Mouse (Mus musculus) limb, embryonic 12.5 days (tissue): ENCODE measurements around the gene Jmjd1c. TPM values are rescaled to one million over a fixed set of nuclear protein-coding genes. Genes with fewer than 3 reads are reported as not detected.
A peak's percentile ranks its signal among the peaks of the same experiment; 100 is the strongest.

Source experiments
- ATAC-seq: fragments of 200-750 bp; cut with Nextera tagmentation; 2 replicates; pipeline ENCODE4 v1.8.0; 2017; ENCODE audit warnings: low read depth, moderate TSS enrichment; ENCODE audit not compliant: insufficient number of reproducible peaks, insufficient read depth, low FRiP score, low TSS enrichment
- H3K27ac ChIP-seq: fragments of 300-500 bp; sonication (generic); 2 replicates; pipeline ENCODE4 v1.5.1; 2016; ENCODE audit warnings: mild to moderate bottlenecking, moderate library complexity
- H3K27me3 ChIP-seq: fragments of 300-500 bp; sonication (generic); 2 replicates; pipeline ENCODE4 v1.6.1; 2016; ENCODE audit warnings: mild to moderate bottlenecking, moderate library complexity
- H3K36me3 ChIP-seq: fragments of 300-500 bp; sonication (generic); 2 replicates; pipeline ENCODE4 v1.6.1; 2016; ENCODE audit warnings: mild to moderate bottlenecking, moderate library complexity
- H3K4me1 ChIP-seq: fragments of 300-500 bp; sonication (generic); replicated peaks from 2 replicates; pipeline ENCODE4 v1.6.1; 2016
- H3K4me2 ChIP-seq: fragments of 300-500 bp; sonication (generic); 2 replicates; pipeline ENCODE4 v1.6.1; 2016; ENCODE audit warnings: mild to moderate bottlenecking, moderate library complexity
- H3K4me3 ChIP-seq: fragments of 300-500 bp; sonication (generic); replicated peaks from 2 replicates; pipeline ENCODE4 v1.5.1; 2016; ENCODE audit warnings: mild to moderate bottlenecking
- H3K9ac ChIP-seq: fragments of 300-500 bp; sonication (generic); replicated peaks from 2 replicates; pipeline ENCODE4 v1.6.1; 2016; ENCODE audit warnings: mild to moderate bottlenecking, moderate library complexity
- H3K9me3 ChIP-seq: fragments of 300-500 bp; sonication (generic); 2 replicates; pipeline ENCODE4 v1.6.1; 2016; ENCODE audit warnings: mild to moderate bottlenecking, moderate library complexity
- WGBS: fragments of 180-500 bp; shearing (Covaris S2); methylation state at CpG from one replicate; pipeline ENCODE4 v1.1.7; 2016; 5-methylcytosine and 5-hydroxymethylcytosine counted together
- polyA plus RNA-seq: library from polyadenylated mRNA; unstranded; fragments of >200 nt; fragmentation: Nextera tagmentation; extraction: Ambion mirVana; gene quantifications from 2 replicates; pipeline ENCODE4 v1.2.1, GENCODE M21; 2016

Jmjd1c gene
- polyA plus RNA-seq, 1 experiment from 2014 or later: 47.5 TPM

- Histone ChIP-seq H3K27ac (no peak overlapping the region), H3K27me3 (no peaks in the 10 kb centered on the region), H3K9me3 (no peaks in the 10 kb centered on the region), H3K4me2 (no peak overlapping the region), H3K9ac (no peak overlapping the region), H3K4me1 (peaks cover 25% of the 10 kb centered on the region), H3K36me3 (no peaks in the 10 kb centered on the region), H3K4me3 (no peak overlapping the region)
- no peak for ATAC-seq
- WGBS: 86% methylated on average over 7 of the region's 7 CpGs
Measured at GRCm38 (mm10) chr10:67094922-67095321, 1.0 kb upstream of the Jmjd1c start.

- peak; percentile 64 for ATAC-seq
- 1% methylated on average over 89 of the region's 97 CpGs for WGBS
- Histone ChIP-seq H3K4me1 (peaks cover 30% of the 10 kb centered on the region), H3K27me3 (0 out of 2 replicates have a peak, but pooled peaks cover 2% of the 10 kb centered on the region), H3K27ac (peak within 1 kb of the TSS; percentile 98), H3K36me3 (no peaks in the 10 kb centered on the region), H3K9me3 (no peaks in the 10 kb centered on the region), H3K4me3 (peak within 1 kb of the TSS; percentile 89), H3K9ac (peak within 1 kb of the TSS; percentile 97), H3K4me2 (peak within 1 kb of the TSS; percentile 82)
Measured at GRCm38 (mm10) chr10:67096621-67097436, 904 bp downstream of the Jmjd1c start, which contains the start of gene Reep3. Reep3 (minus strand) TSS chr10:67096945.

GRCm38 (mm10) chr10:67097437-67098150 lies 1.7 kb downstream of the Jmjd1c start:
- Histone ChIP-seq H3K27ac (peak overlapping the region; percentile 98), H3K9ac (peak overlapping the region; percentile 97), H3K9me3 (no peaks in the 10 kb centered on the region), H3K4me3 (peak overlapping the region; percentile 89), H3K4me2 (peak overlapping the region; percentile 82), H3K36me3 (no peaks in the 10 kb centered on the region), H3K4me1 (peaks cover 38% of the 10 kb centered on the region), H3K27me3 (0 out of 2 replicates have a peak, but pooled peaks cover 2% of the 10 kb centered on the region)
- 2% methylated on average over 15 of the region's 15 CpGs for WGBS
- no peak for ATAC-seq

- H3K27ac ChIP-seq: no peak overlapping the region
- H3K27me3 ChIP-seq: 0 out of 2 replicates have a peak, but pooled peaks cover 2% of the 10 kb centered on the region
- peak overlapping the region; percentile 89 for H3K4me3 ChIP-seq
- 15% methylated on average over 7 of the region's 7 CpGs for WGBS
- H3K4me1 ChIP-seq: peaks cover 47% of the 10 kb centered on the region
- peak overlapping the region; percentile 82 for H3K4me2 ChIP-seq
- H3K9ac ChIP-seq: 0 out of 2 replicates have a peak overlapping the region, but pooled peaks have one; percentile 28
- no peaks in the 10 kb centered on the region for H3K9me3 ChIP-seq
- H3K36me3 ChIP-seq: no peaks in the 10 kb centered on the region
- ATAC-seq: no peak
Measured at GRCm38 (mm10) chr10:67098408-67099050, 2.6 kb downstream of the Jmjd1c start.

- Histone ChIP-seq H3K4me1 (peaks cover 55% of the 10 kb centered on the region), H3K4me2 (peak overlapping the region; percentile 82), H3K9me3 (no peaks in the 10 kb centered on the region), H3K27me3 (0 out of 2 replicates have a peak, but pooled peaks cover 2% of the 10 kb centered on the region), H3K36me3 (no peaks in the 10 kb centered on the region), H3K4me3 (no peak overlapping the region), H3K27ac (no peak overlapping the region), H3K9ac (no peak overlapping the region)
- ATAC-seq: no peak
- WGBS: 62% methylated on average over 13 of the region's 13 CpGs
Measured at GRCm38 (mm10) chr10:67099183-67099929, 3.4 kb downstream of the Jmjd1c start.

GRCm38 (mm10) chr10:67100011-67100661 lies 4.2 kb downstream of the Jmjd1c start:
- no peak for ATAC-seq
- Histone ChIP-seq H3K36me3 (no peaks in the 10 kb centered on the region), H3K9ac (no peak overlapping the region), H3K27ac (no peak overlapping the region), H3K9me3 (no peaks in the 10 kb centered on the region), H3K4me2 (no peak overlapping the region), H3K4me1 (peaks cover 63% of the 10 kb centered on the region), H3K27me3 (0 out of 2 replicates have a peak, but pooled peaks cover 2% of the 10 kb centered on the region), H3K4me3 (no peak overlapping the region)
- 58% methylated on average over 7 of the region's 7 CpGs for WGBS

- H3K9me3 ChIP-seq: no peaks in the 10 kb centered on the region
- no peak overlapping the region for H3K4me2 ChIP-seq
- H3K36me3 ChIP-seq: no peaks in the 10 kb centered on the region
- no peak overlapping the region for H3K4me3 ChIP-seq
- 0 out of 2 replicates have a peak, but pooled peaks cover 2% of the 10 kb centered on the region for H3K27me3 ChIP-seq
- no peak overlapping the region for H3K9ac ChIP-seq
- H3K4me1 ChIP-seq: peaks cover 68% of the 10 kb centered on the region
- 70% methylated on average over 9 of the region's 9 CpGs for WGBS
- ATAC-seq: no peak
- no peak overlapping the region for H3K27ac ChIP-seq
Measured at GRCm38 (mm10) chr10:67100831-67101251, 4.9 kb downstream of the Jmjd1c start.

GRCm38 (mm10) chr10:67104543-67104942 lies 8.6 kb downstream of the Jmjd1c start:
- Histone ChIP-seq H3K4me1 (peaks cover 48% of the 10 kb centered on the region), H3K27ac (no peak overlapping the region)
- no peak for ATAC-seq

GRCm38 (mm10) chr10:67105331-67106217 lies 9.6 kb downstream of the Jmjd1c start:
- 79% methylated on average over 19 of the region's 19 CpGs for WGBS
- no peaks in the 10 kb centered on the region for H3K36me3 ChIP-seq
- H3K9me3 ChIP-seq: no peaks in the 10 kb centered on the region
- no peak overlapping the region for H3K9ac ChIP-seq
- H3K27me3 ChIP-seq: 0 out of 2 replicates have a peak, but pooled peaks cover 2% of the 10 kb centered on the region
- H3K4me3 ChIP-seq: no peak overlapping the region
- no peak overlapping the region for H3K27ac ChIP-seq
- H3K4me1 ChIP-seq: peaks cover 46% of the 10 kb centered on the region
- no peak for ATAC-seq
- H3K4me2 ChIP-seq: no peak overlapping the region

More at GRCm38 (mm10) chr10:67104543-67104942, 8.6 kb downstream of the Jmjd1c start:
- H3K27me3 ChIP-seq: 0 out of 2 replicates have a peak, but pooled peaks cover 2% of the 10 kb centered on the region
- H3K9ac ChIP-seq: no peak overlapping the region
- H3K4me3 ChIP-seq: no peak overlapping the region
- no peaks in the 10 kb centered on the region for H3K36me3 ChIP-seq
- WGBS: 20% methylated on average over 9 of the region's 9 CpGs
- no peaks in the 10 kb centered on the region for H3K9me3 ChIP-seq
- no peak overlapping the region; the same call in 1 of the 2 replicates for H3K4me2 ChIP-seq
